Mouse (Mus musculus) midbrain, embryonic 16.5 days (tissue): ENCODE data around the gene Stim1. TPM values are rescaled to one million over a fixed set of nuclear protein-coding genes. Genes with fewer than 3 reads are reported as not detected.

Experiments
- ATAC-seq: fragments of 200-750 bp; cut with Nextera tagmentation; 2 replicates; pipeline ENCODE4 v1.8.0; 2017; ENCODE audit warnings: moderate TSS enrichment
- H3K27ac ChIP-seq: fragments of 300-500 bp; sonication (generic); 2 replicates; pipeline ENCODE4 v1.5.1; 2014; ENCODE audit warnings: mild to moderate bottlenecking, low read length, mixed read lengths
- H3K27me3 ChIP-seq: fragments of 300-500 bp; sonication (generic); 2 replicates; pipeline ENCODE4 v1.6.1; 2014; ENCODE audit warnings: low read depth, low read length, mixed read lengths; ENCODE audit not compliant: control insufficient read depth, insufficient read depth
- H3K36me3 ChIP-seq: fragments of 300-500 bp; sonication (generic); 2 replicates; pipeline ENCODE4 v1.6.1; 2014; ENCODE audit warnings: mild to moderate bottlenecking, low read length, moderate library complexity, mixed read lengths; ENCODE audit not compliant: control insufficient read depth, insufficient read depth
- H3K4me1 ChIP-seq: fragments of 300-500 bp; sonication (generic); 2 replicates; pipeline ENCODE4 v1.6.1; 2014; ENCODE audit warnings: mild to moderate bottlenecking, low read length, mixed read lengths; ENCODE audit not compliant: control insufficient read depth, insufficient read depth
- H3K4me2 ChIP-seq: fragments of 300-500 bp; sonication (generic); 2 replicates; pipeline ENCODE4 v1.6.1; 2014; ENCODE audit warnings: mild to moderate bottlenecking, low read length, mixed read lengths
- H3K4me3 ChIP-seq: fragments of 300-500 bp; sonication (generic); 2 replicates; pipeline ENCODE4 v1.5.1; 2014; ENCODE audit warnings: low read depth, mild to moderate bottlenecking, low read length, moderate library complexity, mixed read lengths
- H3K9ac ChIP-seq: fragments of 300-500 bp; sonication (generic); 2 replicates; pipeline ENCODE4 v1.6.1; 2014; ENCODE audit warnings: low read depth, low read length, mixed read lengths
- H3K9me3 ChIP-seq: fragments of 300-500 bp; sonication (generic); replicated peaks from 2 replicates; pipeline ENCODE4 v1.6.1; 2014; ENCODE audit warnings: mild to moderate bottlenecking, low read length, mixed read lengths; ENCODE audit not compliant: control insufficient read depth, poor library complexity, severe bottlenecking
- WGBS: fragments of 180-500 bp; shearing (Covaris S2); extraction: QIAGEN DNeasy Blood & Tissue Kit; methylation state at CpG from one replicate; pipeline ENCODE4 v1.1.7; 2014; 5-methylcytosine and 5-hydroxymethylcytosine counted together
- polyA plus RNA-seq: library from polyadenylated mRNA; unstranded; fragments of >200 nt; fragmentation: Nextera tagmentation; extraction: Ambion mirVana; gene quantifications from 2 replicates; pipeline ENCODE4 v1.2.1, GENCODE M21; 2015

The Stim1 gene
- polyA plus RNA-seq, 1 experiment from 2014 or later, result 12.5 TPM

- no peak overlapping the region for H3K4me2 ChIP-seq
- ATAC-seq, result no peak
- no peaks in the 10 kb centered on the region for H3K27me3 ChIP-seq
- no peak overlapping the region for H3K9ac ChIP-seq
- no peaks in the 10 kb centered on the region for H3K36me3 ChIP-seq
- H3K4me3 ChIP-seq, result no peak overlapping the region
- no peaks in the 10 kb centered on the region for H3K4me1 ChIP-seq
- H3K27ac ChIP-seq, result no peak overlapping the region
- 0 out of 2 replicates have a peak, but pooled peaks cover 2% of the 10 kb centered on the region for H3K9me3 ChIP-seq
These were observed 58.7 kb downstream of the Stim1 start for GRCm38 (mm10) chr7:102326323-102326722.

GRCm38 (mm10) chr7:102330270-102330669 lies 62.7 kb downstream of the Stim1 start:
- ATAC-seq, result no peak
- 94% methylated on average over 5 of the region's 5 CpGs for WGBS
- Histone ChIP-seq H3K36me3 (no peaks in the 10 kb centered on the region), H3K27ac (no peak overlapping the region), H3K27me3 (no peaks in the 10 kb centered on the region), H3K4me2 (no peak overlapping the region), H3K4me1 (no peaks in the 10 kb centered on the region), H3K9me3 (0 out of 2 replicates have a peak, but pooled peaks cover 2% of the 10 kb centered on the region), H3K9ac (no peak overlapping the region), H3K4me3 (no peak overlapping the region)

GRCm38 (mm10) chr7:102331476-102331875 lies 63.9 kb downstream of the Stim1 start:
- Histone ChIP-seq H3K4me1 (no peaks in the 10 kb centered on the region), H3K27me3 (no peaks in the 10 kb centered on the region), H3K4me2 (no peak overlapping the region), H3K9me3 (0 out of 2 replicates have a peak, but pooled peaks cover 2% of the 10 kb centered on the region), H3K9ac (no peak overlapping the region), H3K4me3 (no peak overlapping the region), H3K36me3 (no peaks in the 10 kb centered on the region), H3K27ac (no peak overlapping the region)
- 72% methylated on average over 3 of the region's 3 CpGs for WGBS
- no peak for ATAC-seq

- H3K27ac ChIP-seq, result no peak overlapping the region
- H3K9me3 ChIP-seq, result 0 out of 2 replicates have a peak, but pooled peaks cover 2% of the 10 kb centered on the region
- no peaks in the 10 kb centered on the region for H3K4me1 ChIP-seq
- H3K36me3 ChIP-seq, result no peaks in the 10 kb centered on the region
- H3K9ac ChIP-seq, result no peak overlapping the region
- ATAC-seq, result no peak
- no peak overlapping the region for H3K4me2 ChIP-seq
- WGBS, result 83% methylated on average over 4 of the region's 4 CpGs
- H3K4me3 ChIP-seq, result no peak overlapping the region
- H3K27me3 ChIP-seq, result no peaks in the 10 kb centered on the region
These were observed 66.1 kb downstream of the Stim1 start for GRCm38 (mm10) chr7:102333741-102334140.

- no peak overlapping the region for H3K4me2 ChIP-seq
- ATAC-seq, result no peak
- no peaks in the 10 kb centered on the region for H3K36me3 ChIP-seq
- 99% methylated on average over 5 of the region's 5 CpGs for WGBS
- no peaks in the 10 kb centered on the region for H3K4me1 ChIP-seq
- H3K9me3 ChIP-seq, result no peaks in the 10 kb centered on the region
- no peak overlapping the region for H3K27ac ChIP-seq
- no peak overlapping the region for H3K9ac ChIP-seq
- no peaks in the 10 kb centered on the region for H3K27me3 ChIP-seq
- H3K4me3 ChIP-seq, result no peak overlapping the region
These were observed 69.7 kb downstream of the Stim1 start for GRCm38 (mm10) chr7:102337326-102337725.

GRCm38 (mm10) chr7:102337898-102338297 lies 70.3 kb downstream of the Stim1 start:
- 76% methylated on average over 3 of the region's 3 CpGs for WGBS
- Histone ChIP-seq H3K27ac (no peak overlapping the region), H3K9ac (no peak overlapping the region), H3K4me1 (no peaks in the 10 kb centered on the region), H3K36me3 (no peaks in the 10 kb centered on the region), H3K9me3 (no peaks in the 10 kb centered on the region), H3K4me3 (no peak overlapping the region), H3K4me2 (no peak overlapping the region), H3K27me3 (no peaks in the 10 kb centered on the region)
- ATAC-seq, result no peak

- Histone ChIP-seq H3K4me2 (no peak overlapping the region), H3K4me3 (no peak overlapping the region), H3K9ac (no peak overlapping the region), H3K36me3 (no peaks in the 10 kb centered on the region), H3K4me1 (no peaks in the 10 kb centered on the region), H3K27me3 (no peaks in the 10 kb centered on the region), H3K27ac (no peak overlapping the region), H3K9me3 (no peaks in the 10 kb centered on the region)
- ATAC-seq, result no peak
- WGBS, result 91% methylated on average over 3 of the region's 3 CpGs
These were observed 71.3 kb downstream of the Stim1 start for GRCm38 (mm10) chr7:102338956-102339355.

GRCm38 (mm10) chr7:102345893-102346292 lies 78.3 kb downstream of the Stim1 start:
- Histone ChIP-seq H3K27me3 (no peaks in the 10 kb centered on the region), H3K9ac (no peak overlapping the region), H3K4me3 (no peak overlapping the region), H3K36me3 (no peaks in the 10 kb centered on the region), H3K27ac (no peak overlapping the region), H3K4me2 (no peak overlapping the region), H3K4me1 (no peaks in the 10 kb centered on the region), H3K9me3 (no peaks in the 10 kb centered on the region)
- no peak for ATAC-seq
- 70% methylated on average over 2 of the region's 2 CpGs for WGBS

GRCm38 (mm10) chr7:102347327-102347726 lies 79.7 kb downstream of the Stim1 start:
- no peak for ATAC-seq
- H3K4me2 ChIP-seq, result no peak overlapping the region
- 68% methylated on average over 3 of the region's 3 CpGs for WGBS
- H3K27me3 ChIP-seq, result no peaks in the 10 kb centered on the region
- H3K9ac ChIP-seq, result no peak overlapping the region
- H3K4me1 ChIP-seq, result no peaks in the 10 kb centered on the region
- H3K4me3 ChIP-seq, result no peak overlapping the region
- no peak overlapping the region for H3K27ac ChIP-seq
- H3K36me3 ChIP-seq, result no peaks in the 10 kb centered on the region
- no peaks in the 10 kb centered on the region for H3K9me3 ChIP-seq
